Comparison of ENCODE assay signal across 21 mouse cellular contexts in the genomic region with DNA sequence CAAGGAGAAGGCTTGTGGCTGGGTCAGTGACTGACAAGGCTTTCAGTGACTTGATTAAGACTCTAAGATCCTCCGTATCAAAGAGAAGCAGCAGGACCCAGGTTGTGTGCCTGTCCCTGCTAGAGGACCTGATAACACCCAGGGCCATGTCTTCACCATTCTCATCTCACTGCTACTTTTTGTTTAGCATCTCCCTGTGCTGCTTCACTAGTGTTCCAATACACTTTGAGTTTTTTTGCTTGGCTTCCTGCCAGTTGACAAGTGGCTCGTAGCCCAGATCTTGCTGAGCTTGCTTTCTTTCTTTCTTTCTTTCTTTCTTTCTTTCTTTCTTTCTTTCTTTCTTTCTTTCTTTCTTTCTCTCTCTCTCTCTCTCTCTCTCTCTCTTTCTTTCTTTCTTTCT. TPM values are rescaled to one million over a fixed set of nuclear protein-coding genes. Genes with fewer than 3 reads are reported as not detected.
"Had no signal": no experiment of that assay in that cellular context is flagged by ENCODE, and none has a peak within 500 bp of the region (broad histone marks: within the 10 kb centered on the region; RNA-seq: fewer than 3 reads in every experiment).

No protein-coding gene starts in this region.

RNA-seq across cellular contexts. Expression of a gene that starts 12.5 kb away (rescaled TPM):
- polyA plus RNA-seq: heart, embryonic 11.5 days; heart, embryonic 12.5 days; heart, embryonic 13.5 days; heart, embryonic 14.5 days; heart, embryonic 15.5 days; heart, embryonic 16.5 days; heart, postnatal 0 days; hindbrain, embryonic 10.5 days; hindbrain, embryonic 11.5 days; hindbrain, embryonic 12.5 days; hindbrain, embryonic 13.5 days; hindbrain, embryonic 14.5 days; hindbrain, embryonic 15.5 days; hindbrain, embryonic 16.5 days; hindbrain, postnatal 0 days; inflammation-experienced regulatory T-cells, adult 6 months; intestine, embryonic 14.5 days; intestine, embryonic 15.5 days; intestine, embryonic 16.5 days; intestine, postnatal 0 days; large intestine, adult 2 months had no signal
